Mouse (Mus musculus) small intestine, adult 2 months (tissue): ENCODE measurements around the gene Glt8d2. TPM values are rescaled to one million over a fixed set of nuclear protein-coding genes. Genes with fewer than 3 reads are reported as not detected.
A peak's percentile ranks its signal among the peaks of the same experiment; 100 is the strongest.

Experiments used
- H3K27ac ChIP-seq: fragments of 200-500 bp; 2 replicates; pipeline ENCODE4 v1.5.1; 2012; ENCODE audit warnings: low read depth, low read length, control low read depth, inconsistent platforms; ENCODE audit not compliant: insufficient read depth
- H3K27me3 ChIP-seq: fragments of 200-500 bp; 2 replicates; pipeline ENCODE4 v1.6.1; 2012; ENCODE audit warnings: mild to moderate bottlenecking, moderate library complexity, low read length, inconsistent platforms; ENCODE audit not compliant: control insufficient read depth, insufficient read depth
- H3K36me3 ChIP-seq: fragments of 200-500 bp; 2 replicates; pipeline ENCODE4 v1.6.1; 2012; ENCODE audit warnings: mild to moderate bottlenecking, low read length, control low read depth, inconsistent platforms; ENCODE audit not compliant: control insufficient read depth, insufficient read depth
- H3K4me1 ChIP-seq: fragments of 200-500 bp; 2 replicates; pipeline ENCODE4 v1.6.1; 2012; ENCODE audit warnings: low read length, inconsistent platforms, mixed read lengths; ENCODE audit not compliant: control insufficient read depth, insufficient read depth, insufficient read length
- H3K4me3 ChIP-seq: fragments of 200-500 bp; 2 replicates; pipeline ENCODE4 v1.5.1; 2012; ENCODE audit warnings: low read depth, mild to moderate bottlenecking, control low read depth, inconsistent platforms, low read length, moderate library complexity
- CTCF ChIP-seq: fragments of 200-500 bp; IDR thresholded peaks from 2 replicates; pipeline ENCODE4 v1.5.1; 2012; ENCODE audit warnings: low read depth, mild to moderate bottlenecking, control low read depth, inconsistent platforms, low read length, moderate library complexity, mixed read lengths; ENCODE audit not compliant: insufficient replicate concordance, insufficient read length; ENCODE audit errors: extremely low read depth
- POLR2A ChIP-seq: fragments of 200-500 bp; IDR thresholded peaks from 2 replicates; pipeline ENCODE4 v1.6.1; 2012; ENCODE audit warnings: low read depth, mild to moderate bottlenecking, control low read depth, inconsistent platforms, low read length, moderate library complexity
- WGBS: fragments of 180-500 bp; shearing (Covaris S2); methylation state at CpG from one replicate; pipeline ENCODE4 v1.1.7; 2018; 5-methylcytosine and 5-hydroxymethylcytosine counted together
- polyA plus RNA-seq: library from polyadenylated mRNA; depleted of rRNA; stranded (reverse); fragments of >200 nt; gene quantifications from 2 replicates; pipeline ENCODE4 v1.2.3, GENCODE M21; 2012; rRNA removed

The Glt8d2 gene
- 0.15 and 0.56 TPM in 2 replicates for polyA plus RNA-seq

DNA sequence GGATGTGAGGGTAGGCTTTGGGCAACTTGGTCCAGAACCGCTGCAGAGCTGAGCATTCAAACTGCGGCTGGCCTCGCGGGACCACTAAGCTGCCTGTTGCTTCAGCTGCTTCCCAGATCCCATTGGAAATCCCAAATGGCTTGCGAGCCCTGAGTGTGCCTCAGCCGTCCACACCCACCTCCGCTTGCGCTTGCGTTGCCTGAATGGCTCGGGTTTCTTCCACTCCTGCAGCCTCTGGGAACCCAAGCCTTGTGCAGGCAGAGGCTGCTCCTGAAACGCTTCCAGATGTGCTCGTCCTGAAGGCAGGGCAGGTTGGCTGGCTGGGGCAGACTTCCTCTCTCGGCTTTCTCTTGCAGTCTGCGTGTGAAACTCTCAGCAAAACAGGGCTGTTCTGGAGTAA lies at the start of gene Glt8d2:
Glt8d2 (minus strand) TSS at position 157 of the 400 bp plus-strand sequence.
- no peak for TF ChIP-seq POLR2A
- no peak for TF ChIP-seq CTCF
- H3K27ac ChIP-seq, result peak within 1 kb of the TSS; percentile 22; the same call in 1 of the 2 replicates
- peaks cover 6% of the 10 kb centered on the region; the same call in 1 of the 2 replicates for H3K4me1 ChIP-seq
- H3K4me3 ChIP-seq, result peak within 1 kb of the TSS; percentile 7; the same call in 1 of the 2 replicates
- no peaks in the 10 kb centered on the region; the same call in 1 of the 2 replicates for H3K27me3 ChIP-seq
- 7% methylated on average over 14 of the region's 14 CpGs for WGBS
- no peaks in the 10 kb centered on the region for H3K36me3 ChIP-seq

DNA sequence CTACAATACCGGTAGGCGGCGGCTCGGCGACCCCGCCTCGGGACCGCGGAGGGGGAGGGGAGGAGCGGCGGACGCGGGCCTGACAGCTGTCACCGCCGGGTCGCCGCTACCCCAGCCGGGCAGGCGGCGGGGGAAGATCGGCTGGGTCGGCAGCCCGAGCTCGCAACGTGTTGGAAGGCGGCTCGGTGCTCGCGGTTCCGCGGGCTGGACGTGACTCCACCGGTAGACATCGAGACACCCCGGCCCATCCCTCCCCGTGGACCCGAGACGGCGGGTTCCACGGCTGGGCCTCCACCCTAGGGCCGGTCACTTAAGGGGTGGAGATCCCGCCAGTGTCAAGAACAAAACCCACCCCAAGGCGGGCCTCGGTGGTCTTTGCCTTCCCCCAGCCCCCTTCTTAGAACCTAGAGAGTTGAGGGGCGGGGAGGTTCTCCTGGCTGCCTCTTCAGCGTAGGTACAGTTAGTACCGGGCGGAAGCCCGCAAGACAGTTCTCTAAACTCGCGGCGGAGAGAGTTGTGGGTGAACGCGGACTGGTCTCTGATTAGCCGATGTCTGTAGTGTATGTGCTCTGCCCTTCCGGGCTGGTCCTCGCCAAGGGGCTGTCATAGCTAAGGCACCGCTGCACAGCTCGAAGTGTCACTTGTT lies 9.0 kb upstream of the Glt8d2 start:
- Histone ChIP-seq H3K27me3 (no peaks in the 10 kb centered on the region), H3K27ac (peak overlapping the region; percentile 46), H3K36me3 (peaks cover 11% of the 10 kb centered on the region), H3K4me3 (peak overlapping the region; percentile 99), H3K4me1 (peaks cover 13% of the 10 kb centered on the region)
- WGBS, result under 1% methylated on average over 52 of the region's 59 CpGs
- TF ChIP-seq CTCF (no peak), POLR2A (no peak; the same call in 1 of the 2 replicates)

DNA sequence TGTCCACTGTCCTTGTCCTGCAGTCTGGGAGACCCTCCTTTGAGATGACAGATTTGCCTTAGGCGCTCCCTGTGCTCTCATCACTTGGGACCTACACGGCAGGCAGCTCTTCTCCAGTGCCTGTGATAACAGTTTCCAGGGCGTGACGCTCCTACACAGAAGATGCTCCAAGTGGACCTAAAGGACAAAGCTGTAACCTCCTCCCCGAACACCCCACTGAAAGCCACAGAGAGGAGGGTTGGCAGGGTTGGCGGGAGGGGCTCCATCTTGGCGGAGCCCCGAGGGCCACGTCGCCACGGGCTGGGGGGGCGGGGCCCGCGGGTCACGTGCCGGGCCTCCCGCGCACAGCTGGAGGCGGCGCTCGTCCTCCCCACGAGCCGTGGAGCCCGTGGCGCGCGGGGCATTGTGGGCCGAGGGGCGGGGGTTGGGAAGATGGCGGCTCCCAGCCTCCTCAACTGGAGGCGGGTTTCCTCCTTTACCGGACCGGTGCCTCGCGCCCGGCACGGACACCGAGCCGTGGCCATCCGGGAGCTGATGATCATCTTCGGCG lies 8.3 kb upstream of the Glt8d2 start:
- peak overlapping the region; percentile 57 for H3K27ac ChIP-seq
- under 1% methylated on average over 42 of the region's 42 CpGs for WGBS
- TF ChIP-seq CTCF, result no peak
- peak; percentile 64 for TF ChIP-seq POLR2A
- peaks cover 7% of the 10 kb centered on the region for H3K36me3 ChIP-seq
- H3K27me3 ChIP-seq, result no peaks in the 10 kb centered on the region
- peak overlapping the region; percentile 99 for H3K4me3 ChIP-seq
- peaks cover 13% of the 10 kb centered on the region for H3K4me1 ChIP-seq

DNA sequence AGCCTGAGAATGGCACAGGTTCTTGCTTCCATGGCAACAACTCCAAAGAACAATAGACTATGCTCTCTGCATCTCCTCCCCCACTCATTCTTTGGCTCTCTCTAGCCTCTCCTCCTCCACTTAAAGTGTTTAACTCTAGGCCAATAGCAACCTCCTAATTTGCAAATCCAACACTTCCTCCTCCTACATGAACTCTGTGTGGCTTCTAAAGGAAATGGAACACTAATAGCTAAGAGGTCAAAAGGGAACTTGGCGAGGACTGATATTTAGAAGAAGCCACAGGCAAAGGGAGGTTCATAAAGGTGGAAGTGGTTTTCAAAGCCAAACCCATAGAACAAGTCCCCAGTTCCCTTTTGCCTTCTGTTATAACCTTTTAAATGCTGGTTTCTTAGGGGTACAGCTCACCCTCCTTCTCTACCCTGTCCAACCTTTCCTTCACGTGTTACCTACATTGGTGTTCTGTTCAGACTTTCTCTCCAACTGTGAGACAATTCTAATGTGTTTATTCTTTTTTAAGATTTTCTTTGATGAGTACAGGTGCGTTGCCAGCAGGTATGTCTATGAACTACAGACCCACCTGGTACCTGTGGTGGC lies 7.0 kb upstream of the Glt8d2 start:
- WGBS, result 46% methylated on average over 3 of the region's 3 CpGs

DNA sequence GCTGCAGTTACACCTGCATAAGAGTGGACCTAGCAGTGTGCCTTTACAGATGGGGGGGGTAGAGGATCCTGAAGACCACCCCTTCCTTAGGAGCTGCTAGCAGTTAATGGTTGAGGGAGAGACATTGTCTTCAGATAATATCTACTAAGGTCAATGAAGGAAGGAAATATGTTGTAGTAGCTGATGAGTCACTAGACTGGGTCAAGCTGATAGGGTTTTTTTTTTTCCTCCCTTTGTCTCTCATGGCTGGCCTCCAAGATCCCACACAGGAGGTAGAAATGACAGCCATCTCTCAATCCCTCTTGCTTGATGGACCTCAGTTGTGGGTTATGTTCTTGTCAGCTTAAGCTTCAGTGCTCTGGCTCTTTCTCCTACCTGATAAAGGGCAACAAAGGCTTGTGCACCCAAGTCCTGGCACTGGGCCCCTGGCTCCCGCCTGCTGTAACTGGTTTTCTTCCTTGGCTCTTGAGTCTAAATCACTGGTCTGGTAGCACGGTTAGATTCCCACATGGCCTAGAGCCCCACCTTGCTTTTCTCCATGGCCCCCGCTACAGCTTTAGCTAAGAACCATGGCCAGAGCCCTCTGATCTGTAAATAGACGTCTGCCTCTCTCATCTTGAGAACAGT lies 6.1 kb upstream of the Glt8d2 start:
- 60% methylated on average over 4 of the region's 4 CpGs for WGBS
- TF ChIP-seq CTCF (no peak), POLR2A (no peak)
- H3K4me3 ChIP-seq, result no peak overlapping the region
- H3K27me3 ChIP-seq, result no peaks in the 10 kb centered on the region
- H3K4me1 ChIP-seq, result peaks cover 13% of the 10 kb centered on the region
- H3K27ac ChIP-seq, result 0 out of 2 replicates have a peak overlapping the region, but pooled peaks have one; percentile 5
- H3K36me3 ChIP-seq, result no peaks in the 10 kb centered on the region; the same call in 1 of the 2 replicates

More for the DNA sequence above, 7.0 kb upstream of the Glt8d2 start:
- H3K36me3 ChIP-seq, result peaks cover 6% of the 10 kb centered on the region
- no peaks in the 10 kb centered on the region for H3K27me3 ChIP-seq
- peaks cover 13% of the 10 kb centered on the region for H3K4me1 ChIP-seq
- no peak overlapping the region for H3K4me3 ChIP-seq
- TF ChIP-seq POLR2A (no peak), CTCF (no peak)
- peak overlapping the region; percentile 17 for H3K27ac ChIP-seq

DNA sequence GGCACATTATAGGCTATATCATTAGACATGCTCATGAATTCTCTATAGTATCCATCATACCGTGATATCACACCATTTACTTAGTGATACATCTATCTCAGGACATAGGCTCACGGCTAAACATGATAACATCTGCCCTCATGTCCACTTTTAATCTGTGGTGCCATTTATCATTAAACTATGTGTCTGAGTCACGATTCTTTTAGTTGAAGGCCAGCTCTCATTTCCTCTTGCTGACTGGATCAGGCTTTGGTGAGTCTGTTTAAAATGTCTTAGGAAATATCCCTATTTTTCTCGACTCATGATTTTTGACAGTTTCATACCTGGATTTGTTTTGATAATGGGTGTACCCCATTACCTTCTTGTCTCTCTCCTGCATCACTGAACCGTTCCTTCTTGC lies 5.5 kb upstream of the Glt8d2 start, which contains the start of gene Hcfc2:
Hcfc2 (plus strand) TSS at position 205 of the 400 bp plus-strand sequence.
- Histone ChIP-seq H3K36me3 (no peaks in the 10 kb centered on the region), H3K27me3 (no peaks in the 10 kb centered on the region), H3K27ac (0 out of 2 replicates have a peak within 1 kb of the TSS, but pooled peaks have one; percentile 5), H3K4me1 (peaks cover 13% of the 10 kb centered on the region), H3K4me3 (no peak within 1 kb of the TSS)
- 66% methylated on average over 5 of the region's 5 CpGs for WGBS
- TF ChIP-seq POLR2A (no peak), CTCF (no peak)
